Mouse (Mus musculus): ENCODE results near the gene Churc1. TPM values are rescaled to one million over a fixed set of nuclear protein-coding genes. Genes with fewer than 3 reads are reported as not detected.

Gene Churc1
- polyA plus RNA-seq, 1 experiment: 62.0 TPM

GRCm38 (mm10) chr12:76822651-76823041 is 57.3 kb downstream of the Churc1 start, which contains the start of gene Rab15:
Gene Rab15, minus strand, starts transcription at chr12:76822908.
- Histone ChIP-seq H3K27me3 (ENCODE audit: control insufficient read depth, insufficient read depth, insufficient read length) (peaks cover 23% of the 10 kb centered on the region), H3ac (ENCODE audit: control insufficient read depth, insufficient read length, low read depth) (no peak within 1 kb of the TSS), H3K79me2 (ENCODE audit: control insufficient read depth, insufficient read depth) (no peaks in the 10 kb centered on the region), H3K36me3 (ENCODE audit: control insufficient read depth, insufficient read depth) (no peaks in the 10 kb centered on the region), H3K79me3 (ENCODE audit: low read depth) (no peaks in the 10 kb centered on the region), H3K4me3 (ENCODE audit: insufficient read depth, poor library complexity, severe bottlenecking) (no peak within 1 kb of the TSS)
- TF ChIP-seq CEBPB (IDR thresholded peaks at IDR 0.05; ENCODE audit: low read depth) (no peak), USF1 (IDR thresholded peaks at IDR 0.05; ENCODE audit: low read depth) (no peak), CTCF (IDR thresholded peaks at IDR 0.05; ENCODE audit: control insufficient read depth, insufficient read depth, insufficient read length) (no peak), MYOD1 (IDR thresholded peaks at IDR 0.05; ENCODE audit: control insufficient read depth, insufficient read length, low read depth) (no peak)

- TF ChIP-seq CTCF (IDR thresholded peaks at IDR 0.05; ENCODE audit: control insufficient read depth, insufficient read depth, insufficient read length) (no peak), FOSL1 (IDR thresholded peaks at IDR 0.05; ENCODE audit: insufficient read depth, low read length, poor library complexity, severe bottlenecking) (no peak), MAX (IDR thresholded peaks at IDR 0.05) (no peak), CEBPB (IDR thresholded peaks at IDR 0.05; ENCODE audit: low read depth) (no peak), MYOD1 (IDR thresholded peaks at IDR 0.05; ENCODE audit: control insufficient read depth, insufficient read length, low read depth) (no peak), MYOG (IDR thresholded peaks at IDR 0.05; ENCODE audit: control insufficient read depth, extremely low read depth, insufficient read length) (no peak), USF1 (IDR thresholded peaks at IDR 0.05; ENCODE audit: low read depth) (no peak)
- peaks cover 21% of the 10 kb centered on the region for H3K27me3 ChIP-seq (ENCODE audit: control insufficient read depth, insufficient read depth, insufficient read length)
- no peaks in the 10 kb centered on the region for H3K79me3 ChIP-seq (ENCODE audit: low read depth)
- no peaks in the 10 kb centered on the region for H3K36me3 ChIP-seq (ENCODE audit: control insufficient read depth, insufficient read depth)
- no peaks in the 10 kb centered on the region for H3K79me2 ChIP-seq (ENCODE audit: control insufficient read depth, insufficient read depth)
- H3K4me3 ChIP-seq (ENCODE audit: insufficient read depth, poor library complexity, severe bottlenecking): no peak overlapping the region
- H3ac ChIP-seq (ENCODE audit: control insufficient read depth, insufficient read length, low read depth): no peak overlapping the region
Measured at GRCm38 (mm10) chr12:76825283-76825682, 59.9 kb downstream of the Churc1 start.

GRCm38 (mm10) chr12:76832704-76833103 is 67.4 kb downstream of the Churc1 start:
- H3ac ChIP-seq (ENCODE audit: control insufficient read depth, insufficient read length, low read depth): no peak overlapping the region
- no peaks in the 10 kb centered on the region for H3K79me3 ChIP-seq (ENCODE audit: low read depth)
- H3K79me2 ChIP-seq (ENCODE audit: control insufficient read depth, insufficient read depth): no peaks in the 10 kb centered on the region
- H3K27me3 ChIP-seq (ENCODE audit: control insufficient read depth, insufficient read depth, insufficient read length): no peaks in the 10 kb centered on the region
- TF ChIP-seq MAX (IDR thresholded peaks at IDR 0.05) (no peak), CTCF (IDR thresholded peaks at IDR 0.05; ENCODE audit: control insufficient read depth, insufficient read depth, insufficient read length) (peak; percentile 14)
- H3K36me3 ChIP-seq (ENCODE audit: control insufficient read depth, insufficient read depth): no peaks in the 10 kb centered on the region
- H3K4me3 ChIP-seq (ENCODE audit: insufficient read depth, poor library complexity, severe bottlenecking): no peak overlapping the region

Other genes starting within 250 kb of the Churc1 start
- 9.3 TPM for gene Plekhg3, start 234.6 kb upstream of the Churc1 start, polyA plus RNA-seq (2012; fragmentation: generic; extraction: Trizol)
- gene Sptb, start 55.0 kb upstream of the Churc1 start, polyA plus RNA-seq (2012; fragmentation: generic; extraction: Trizol): 0.15 TPM
- 19.6 TPM for gene Fntb, start 51 bp downstream of the Churc1 start, polyA plus RNA-seq (2012; fragmentation: generic; extraction: Trizol)
- not detected for gene Gpx2, start 30.0 kb downstream of the Churc1 start, polyA plus RNA-seq (2012; fragmentation: generic; extraction: Trizol)
- gene Rab15, start 57.4 kb downstream of the Churc1 start, polyA plus RNA-seq (2012; fragmentation: generic; extraction: Trizol): 0.06 TPM
- gene Max, start 196.7 kb downstream of the Churc1 start, polyA plus RNA-seq (2012; fragmentation: generic; extraction: Trizol): 52.9 TPM